Mouse (Mus musculus) G1E (cell line): Measurements from ENCODE around the gene Aqr.

ENCODE experiments used
- CTCF ChIP-seq: IDR thresholded peaks from 2 replicates; pipeline ENCODE4 v1.5.1; 2012; ENCODE audit warnings: low read depth, low read length, inconsistent platforms, mixed read lengths
- TAL1 ChIP-seq: conservative IDR thresholded peaks from 2 replicates; pipeline ENCODE4 v1.6.1; 2012; ENCODE audit warnings: low read depth, low read length, inconsistent platforms, mixed read lengths

GRCm38 (mm10) chr2:114094696-114095095 lies 92.1 kb downstream of the Aqr start:
- TF ChIP-seq CTCF (no peak), TAL1 (no peak)
